Mouse (Mus musculus): ENCODE data around the gene Isoc2a. TPM values are rescaled to one million over a fixed set of nuclear protein-coding genes. Genes with fewer than 3 reads are reported as not detected.

Isoc2a gene
- polyA plus RNA-seq, 1 experiment from 2014 or later, result 0.53 TPM

DNA sequence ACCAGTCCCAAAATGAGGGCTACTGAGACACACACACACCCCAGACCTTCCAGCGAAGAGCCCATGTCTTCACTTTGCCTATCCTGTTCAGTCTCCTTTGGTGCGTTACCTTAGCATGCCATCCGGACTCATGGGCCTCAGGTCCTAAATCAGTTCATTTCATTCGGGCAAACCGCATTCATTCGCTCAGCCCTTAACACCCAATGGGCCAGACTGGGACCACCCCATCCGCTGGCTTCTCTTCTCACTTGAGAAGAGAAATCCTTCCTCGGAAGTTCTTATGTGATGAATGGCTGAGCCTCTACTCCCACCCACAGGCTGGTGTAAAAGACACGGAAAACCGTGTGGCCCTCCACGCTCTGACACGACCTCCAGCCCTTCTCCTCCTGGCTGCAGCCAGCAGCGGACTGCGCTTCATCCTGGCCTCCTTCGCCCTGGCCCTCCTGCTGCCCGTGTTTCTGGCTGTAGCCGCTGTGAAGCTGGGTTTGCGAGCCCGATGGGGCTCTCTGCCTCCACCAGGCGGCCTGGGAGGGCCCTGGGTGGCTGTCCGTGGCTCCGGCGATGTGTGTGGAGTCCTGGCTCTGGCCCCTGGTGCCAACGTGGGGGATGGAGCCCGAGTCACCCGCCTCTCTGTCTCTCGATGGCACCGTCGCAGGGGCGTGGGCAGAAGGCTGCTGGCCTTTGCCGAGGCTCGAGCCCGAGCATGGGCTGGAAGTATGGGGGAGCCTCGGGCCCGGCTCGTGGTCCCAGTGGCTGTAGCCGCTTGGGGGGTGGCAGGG, 46.8 kb downstream of the Isoc2a start:
- Histone ChIP-seq H3K9me3 (replicated peaks; ENCODE audit: control insufficient read depth, low read length) (no peaks in the 10 kb centered on the region), H3K27me3 (replicated peaks; ENCODE audit: control insufficient read depth, insufficient read depth, low read length) (no peaks in the 10 kb centered on the region), H3K27ac (ENCODE audit: low read depth, low read length) (peak overlapping the region; percentile 96), H3K4me1 (ENCODE audit: control insufficient read depth, insufficient read depth, low read length) (peaks cover 35% of the 10 kb centered on the region), H3K9ac (ENCODE audit: low read length) (peak overlapping the region; percentile 75), H3K36me3 (ENCODE audit: control insufficient read depth, insufficient read depth, low read length) (peaks cover 28% of the 10 kb centered on the region), H3K4me2 (ENCODE audit: low read length) (peak overlapping the region; percentile 91), H3K4me3 (ENCODE audit: low read depth, low read length) (peak overlapping the region; percentile 34)
- WGBS, result 6% methylated on average over 37 of the region's 37 CpGs
- peak; percentile 54 for DNase-seq (ENCODE audit: low spot score)
- ATAC-seq, result 0 out of 2 replicates have a peak, but pooled peaks have one; percentile 6

DNA sequence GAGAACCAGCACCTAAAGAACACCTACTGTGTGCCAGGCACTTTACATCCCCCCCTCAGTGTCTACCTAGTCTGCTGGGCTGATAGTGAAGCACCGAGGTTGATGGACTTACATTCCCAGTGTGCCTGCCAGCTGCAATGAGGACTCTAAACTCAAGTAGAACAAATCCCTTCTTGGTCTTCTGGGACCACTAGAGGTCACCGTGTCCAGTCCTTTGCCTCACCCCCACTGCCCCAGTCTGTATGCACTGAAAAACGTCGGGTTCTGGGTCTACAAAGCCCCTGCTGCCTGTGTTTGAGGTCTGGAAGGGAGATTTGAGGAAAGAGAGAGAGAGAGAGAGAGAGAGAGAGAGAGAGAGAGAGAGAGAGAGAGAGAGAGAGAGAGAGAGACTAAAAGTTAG, 47.5 kb downstream of the Isoc2a start:
- H3K27me3 ChIP-seq (replicated peaks; ENCODE audit: control insufficient read depth, insufficient read depth, low read length), result no peaks in the 10 kb centered on the region
- peak overlapping the region; percentile 96 for H3K27ac ChIP-seq (ENCODE audit: low read depth, low read length)
- H3K9me3 ChIP-seq (replicated peaks; ENCODE audit: control insufficient read depth, low read length), result no peaks in the 10 kb centered on the region
- no peak overlapping the region; the same call in 1 of the 2 replicates for H3K4me3 ChIP-seq (ENCODE audit: low read depth, low read length)
- peaks cover 35% of the 10 kb centered on the region for H3K4me1 ChIP-seq (ENCODE audit: control insufficient read depth, insufficient read depth, low read length)
- no peak for ATAC-seq
- DNase-seq (ENCODE audit: low spot score), result no peak
- 8% methylated on average over 4 of the region's 4 CpGs for WGBS
- peak overlapping the region; percentile 91 for H3K4me2 ChIP-seq (ENCODE audit: low read length)
- peaks cover 21% of the 10 kb centered on the region for H3K36me3 ChIP-seq (ENCODE audit: control insufficient read depth, insufficient read depth, low read length)
- H3K9ac ChIP-seq (ENCODE audit: low read length), result peak overlapping the region; percentile 75

DNA sequence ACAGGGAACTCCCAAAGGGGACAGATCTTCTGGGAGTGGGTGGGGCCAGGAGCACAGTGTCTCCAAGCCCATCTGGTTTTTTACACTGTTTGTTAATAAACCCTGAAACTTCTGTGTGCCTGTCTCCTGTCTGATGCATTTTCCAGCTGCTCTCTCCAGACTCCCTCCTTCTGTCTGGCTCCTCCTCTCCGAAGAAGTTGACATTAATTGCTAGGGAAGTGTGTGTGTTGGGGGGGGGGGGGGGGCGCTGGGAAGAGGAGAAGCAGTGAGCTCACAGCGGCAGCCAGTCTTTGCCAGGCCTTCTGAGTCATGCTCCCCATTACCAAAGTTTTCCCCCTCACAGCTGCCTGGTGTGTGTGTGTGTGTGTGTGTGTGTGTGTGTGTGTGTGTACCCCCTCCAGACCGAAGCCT, 47.9 kb downstream of the Isoc2a start:
- peak overlapping the region; percentile 91 for H3K4me2 ChIP-seq (ENCODE audit: low read length)
- peak; percentile 14; the same call in 1 of the 2 replicates for ATAC-seq
- peak; percentile 67 for DNase-seq (ENCODE audit: low spot score)

DNA sequence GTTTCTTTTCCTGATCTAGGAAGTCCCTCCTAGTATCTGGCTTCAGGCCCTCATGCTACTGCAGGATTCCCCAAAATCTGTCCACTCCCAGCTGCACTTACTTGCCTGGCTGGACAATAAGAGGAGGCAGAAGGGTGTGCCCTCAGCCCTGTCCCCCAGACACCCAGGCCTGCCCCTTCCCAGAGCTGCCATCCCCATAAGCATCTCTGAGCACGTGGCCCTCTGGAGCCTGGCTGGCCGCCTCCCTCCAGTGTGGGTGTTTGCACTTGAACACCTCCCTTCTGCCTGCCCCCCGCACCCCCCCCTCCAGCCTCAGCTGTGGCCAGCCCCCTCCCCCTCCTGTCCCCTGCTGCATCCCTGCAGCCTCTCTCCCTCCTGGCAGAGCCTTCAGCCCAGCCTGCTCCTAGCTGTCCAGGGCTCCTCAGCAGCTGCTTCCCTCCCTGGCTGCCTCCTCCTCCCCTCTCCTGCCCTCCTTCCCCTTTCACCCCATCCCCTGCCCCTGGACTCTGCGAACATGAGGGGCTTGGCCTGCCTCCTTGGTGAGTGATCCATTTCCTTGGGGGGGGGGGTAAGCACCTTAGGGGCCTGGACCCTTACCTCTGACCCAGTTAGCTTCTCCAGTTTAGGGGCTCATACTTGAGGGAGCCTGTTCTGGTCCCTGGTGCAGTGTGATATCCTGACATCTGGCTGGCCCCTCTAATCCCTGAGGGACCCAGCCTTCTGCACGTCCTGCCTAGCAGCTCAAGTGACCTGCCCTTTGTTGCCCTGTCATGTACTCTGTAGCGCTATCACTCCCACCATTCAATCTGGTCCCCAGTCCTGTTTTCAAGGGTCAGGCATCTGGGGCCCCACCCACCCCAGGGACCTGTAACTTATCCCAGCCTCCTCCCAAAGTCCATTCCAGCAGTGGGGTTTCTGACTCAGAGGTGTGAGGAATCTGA, 48.8 kb downstream of the Isoc2a start, which contains the start of gene Ssc5d:
TSS of gene Ssc5d (plus strand) at position 345 of the 941 bp plus-strand sequence.
- H3K27me3 ChIP-seq (replicated peaks; ENCODE audit: control insufficient read depth, insufficient read depth, low read length), result no peaks in the 10 kb centered on the region
- H3K9ac ChIP-seq (ENCODE audit: low read length), result peak within 1 kb of the TSS; percentile 47
- ATAC-seq (no peak), DNase-seq (ENCODE audit: low spot score) (peak; percentile 33)
- H3K4me3 ChIP-seq (ENCODE audit: low read depth, low read length), result no peak within 1 kb of the TSS
- H3K4me2 ChIP-seq (ENCODE audit: low read length), result peak within 1 kb of the TSS; percentile 91
- no peaks in the 10 kb centered on the region for H3K9me3 ChIP-seq (replicated peaks; ENCODE audit: control insufficient read depth, low read length)
- peaks cover 35% of the 10 kb centered on the region for H3K4me1 ChIP-seq (ENCODE audit: control insufficient read depth, insufficient read depth, low read length)
- peaks cover 9% of the 10 kb centered on the region for H3K36me3 ChIP-seq (ENCODE audit: control insufficient read depth, insufficient read depth, low read length)
- WGBS, result 5% methylated on average over 6 of the region's 6 CpGs
- H3K27ac ChIP-seq (ENCODE audit: low read depth, low read length), result peak within 1 kb of the TSS; percentile 96

More for the DNA sequence above, 47.9 kb downstream of the Isoc2a start:
- no peaks in the 10 kb centered on the region for H3K27me3 ChIP-seq (replicated peaks; ENCODE audit: control insufficient read depth, insufficient read depth, low read length)
- no peaks in the 10 kb centered on the region for H3K9me3 ChIP-seq (replicated peaks; ENCODE audit: control insufficient read depth, low read length)
- no peak overlapping the region for H3K9ac ChIP-seq (ENCODE audit: low read length)
- 4% methylated on average over 3 of the region's 4 CpGs for WGBS
- peak overlapping the region; percentile 96 for H3K27ac ChIP-seq (ENCODE audit: low read depth, low read length)
- H3K4me1 ChIP-seq (ENCODE audit: control insufficient read depth, insufficient read depth, low read length), result peaks cover 35% of the 10 kb centered on the region
- H3K36me3 ChIP-seq (ENCODE audit: control insufficient read depth, insufficient read depth, low read length), result peaks cover 17% of the 10 kb centered on the region
- no peak overlapping the region for H3K4me3 ChIP-seq (ENCODE audit: low read depth, low read length)

DNA sequence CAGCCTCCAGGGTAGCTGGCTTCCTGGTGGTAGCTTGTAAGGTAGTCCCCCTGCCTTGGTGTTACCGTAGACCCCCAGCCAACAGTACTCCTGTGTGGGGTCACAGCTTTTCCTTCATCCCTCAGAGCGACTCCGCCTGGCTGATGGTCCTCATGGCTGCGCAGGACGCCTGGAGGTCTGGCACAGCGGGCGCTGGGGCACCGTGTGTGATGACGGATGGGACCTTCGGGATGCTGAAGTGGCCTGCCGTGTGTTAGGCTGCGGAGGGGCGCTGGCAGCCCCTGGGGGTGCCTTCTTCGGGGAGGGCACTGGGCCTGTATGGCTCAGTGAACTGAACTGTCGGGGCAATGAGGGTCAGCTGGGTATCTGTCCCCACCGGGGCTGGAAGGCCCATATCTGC, 49.9 kb downstream of the Isoc2a start:
- Histone ChIP-seq H3K4me3 (ENCODE audit: low read depth, low read length) (no peak overlapping the region), H3K27ac (ENCODE audit: low read depth, low read length) (no peak overlapping the region), H3K4me1 (ENCODE audit: control insufficient read depth, insufficient read depth, low read length) (peaks cover 31% of the 10 kb centered on the region), H3K27me3 (replicated peaks; ENCODE audit: control insufficient read depth, insufficient read depth, low read length) (no peaks in the 10 kb centered on the region), H3K4me2 (ENCODE audit: low read length) (no peak overlapping the region), H3K36me3 (ENCODE audit: control insufficient read depth, insufficient read depth, low read length) (no peaks in the 10 kb centered on the region), H3K9ac (ENCODE audit: low read length) (no peak overlapping the region), H3K9me3 (replicated peaks; ENCODE audit: control insufficient read depth, low read length) (no peaks in the 10 kb centered on the region)
- DNase-seq (ENCODE audit: low spot score) (no peak), ATAC-seq (no peak)
- 83% methylated on average over 16 of the region's 16 CpGs for whole genome bisulfite sequencing

DNA sequence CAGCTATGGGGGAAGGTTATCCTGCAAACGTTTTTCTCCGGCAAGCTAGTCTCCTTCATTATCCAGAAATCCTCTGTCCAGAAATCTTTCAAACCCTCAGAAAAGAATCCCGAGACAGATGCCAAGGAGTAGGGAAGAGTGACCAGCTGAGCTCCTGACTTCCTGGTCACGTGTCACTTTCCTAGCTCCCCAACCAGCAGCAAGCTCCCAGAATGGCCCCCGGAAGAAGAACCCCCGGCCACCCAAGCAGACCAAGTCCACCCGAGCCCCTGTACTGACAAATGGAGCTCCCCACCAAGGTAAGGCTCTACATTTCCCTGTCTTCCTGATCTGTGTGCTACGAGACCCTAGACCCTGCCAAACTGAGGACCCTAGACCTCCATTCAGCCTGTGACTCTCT, 50.8 kb downstream of the Isoc2a start:
- no peaks in the 10 kb centered on the region for H3K36me3 ChIP-seq (ENCODE audit: control insufficient read depth, insufficient read depth, low read length)
- H3K9ac ChIP-seq (ENCODE audit: low read length), result no peak overlapping the region
- H3K9me3 ChIP-seq (replicated peaks; ENCODE audit: control insufficient read depth, low read length), result no peaks in the 10 kb centered on the region
- no peak for DNase-seq (ENCODE audit: low spot score)
- no peak overlapping the region for H3K27ac ChIP-seq (ENCODE audit: low read depth, low read length)
- no peak for ATAC-seq
- H3K4me2 ChIP-seq (ENCODE audit: low read length), result no peak overlapping the region
- 65% methylated on average over 8 of the region's 8 CpGs for WGBS
- H3K27me3 ChIP-seq (replicated peaks; ENCODE audit: control insufficient read depth, insufficient read depth, low read length), result no peaks in the 10 kb centered on the region
- H3K4me3 ChIP-seq (ENCODE audit: low read depth, low read length), result no peak overlapping the region
- H3K4me1 ChIP-seq (ENCODE audit: control insufficient read depth, insufficient read depth, low read length), result peaks cover 27% of the 10 kb centered on the region

DNA sequence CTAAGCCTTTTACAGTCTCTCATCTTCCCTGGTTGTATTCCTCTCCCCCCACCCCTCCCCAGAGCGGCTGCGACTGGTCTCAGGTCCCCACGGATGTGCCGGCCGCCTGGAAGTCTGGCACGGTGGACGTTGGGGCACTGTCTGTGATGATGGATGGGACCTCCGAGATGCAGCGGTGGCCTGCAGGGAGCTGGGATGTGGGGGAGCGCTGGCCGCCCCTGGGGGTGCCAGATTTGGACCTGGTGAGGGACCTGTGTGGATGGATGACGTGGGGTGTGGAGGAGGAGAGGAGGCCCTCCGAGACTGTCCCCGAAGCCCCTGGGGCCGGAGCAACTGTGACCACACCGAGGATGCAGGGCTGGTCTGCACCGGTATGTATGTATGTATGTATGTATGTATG, 51.4 kb downstream of the Isoc2a start:
- DNase-seq (ENCODE audit: low spot score), result no peak
- Histone ChIP-seq H3K9me3 (replicated peaks; ENCODE audit: control insufficient read depth, low read length) (no peaks in the 10 kb centered on the region), H3K4me3 (ENCODE audit: low read depth, low read length) (no peak overlapping the region), H3K27ac (ENCODE audit: low read depth, low read length) (no peak overlapping the region), H3K27me3 (replicated peaks; ENCODE audit: control insufficient read depth, insufficient read depth, low read length) (no peaks in the 10 kb centered on the region), H3K36me3 (ENCODE audit: control insufficient read depth, insufficient read depth, low read length) (no peaks in the 10 kb centered on the region), H3K4me1 (ENCODE audit: control insufficient read depth, insufficient read depth, low read length) (peaks cover 27% of the 10 kb centered on the region), H3K9ac (ENCODE audit: low read length) (no peak overlapping the region), H3K4me2 (ENCODE audit: low read length) (no peak overlapping the region)
- no peak for ATAC-seq
- 85% methylated on average over 17 of the region's 17 CpGs for WGBS

DNA sequence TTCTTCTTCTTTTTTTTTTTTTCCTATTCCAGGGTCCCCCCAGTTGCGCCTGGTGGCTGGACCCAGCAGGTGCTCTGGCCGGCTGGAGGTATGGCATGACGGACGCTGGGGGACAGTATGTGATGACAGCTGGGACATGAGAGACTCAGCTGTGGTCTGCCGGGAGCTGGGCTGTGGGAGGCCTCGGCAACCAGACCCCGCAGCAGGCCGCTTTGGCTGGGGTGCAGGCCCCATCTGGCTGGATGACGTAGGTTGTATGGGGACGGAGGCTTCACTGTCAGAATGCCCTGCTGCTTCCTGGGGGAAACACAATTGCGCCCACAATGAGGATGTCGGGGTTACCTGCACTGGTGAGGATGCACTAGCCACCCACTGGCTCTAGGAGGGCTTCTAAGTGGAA, 56.1 kb downstream of the Isoc2a start:
- no peak overlapping the region for H3K9ac ChIP-seq (ENCODE audit: low read length)
- 84% methylated on average over 12 of the region's 12 CpGs for WGBS
- no peak overlapping the region for H3K4me2 ChIP-seq (ENCODE audit: low read length)
- H3K27me3 ChIP-seq (replicated peaks; ENCODE audit: control insufficient read depth, insufficient read depth, low read length), result no peaks in the 10 kb centered on the region
- ATAC-seq (no peak), DNase-seq (ENCODE audit: low spot score) (no peak)
- no peaks in the 10 kb centered on the region for H3K36me3 ChIP-seq (ENCODE audit: control insufficient read depth, insufficient read depth, low read length)
- no peaks in the 10 kb centered on the region for H3K4me1 ChIP-seq (ENCODE audit: control insufficient read depth, insufficient read depth, low read length)
- no peak overlapping the region for H3K27ac ChIP-seq (ENCODE audit: low read depth, low read length)
- no peak overlapping the region for H3K4me3 ChIP-seq (ENCODE audit: low read depth, low read length)
- peaks cover 3% of the 10 kb centered on the region; the same call in 1 of the 2 replicates for H3K9me3 ChIP-seq (replicated peaks; ENCODE audit: control insufficient read depth, low read length)

All from forebrain, embryonic 14.5 days (tissue).